Mouse (Mus musculus): Measurements from ENCODE around the gene 1700001O22Rik.

The 1700001O22Rik gene

DNA sequence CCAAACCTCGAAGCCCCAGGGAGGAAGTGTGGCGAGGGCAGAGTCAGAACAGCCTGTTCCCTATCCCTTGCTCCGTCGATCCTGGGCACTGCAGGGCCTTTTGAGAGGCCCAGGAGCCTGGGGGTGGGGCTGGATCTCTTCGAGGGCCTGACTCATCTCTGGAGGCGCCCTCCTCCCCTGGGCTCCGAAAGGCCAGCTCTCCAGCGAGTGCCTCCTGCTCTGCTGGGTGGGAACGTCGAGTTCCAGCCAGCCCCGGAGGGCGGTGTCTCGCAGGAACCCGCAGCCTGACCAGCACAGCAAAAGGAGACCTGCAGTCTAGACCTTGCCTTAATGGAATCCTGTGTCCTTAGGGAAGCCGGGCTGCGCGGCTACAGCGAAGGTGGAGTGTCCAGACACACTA lies 50.2 kb downstream of the 1700001O22Rik start:
- DNase-seq (ENCODE audit: low read depth) = no peak

DNA sequence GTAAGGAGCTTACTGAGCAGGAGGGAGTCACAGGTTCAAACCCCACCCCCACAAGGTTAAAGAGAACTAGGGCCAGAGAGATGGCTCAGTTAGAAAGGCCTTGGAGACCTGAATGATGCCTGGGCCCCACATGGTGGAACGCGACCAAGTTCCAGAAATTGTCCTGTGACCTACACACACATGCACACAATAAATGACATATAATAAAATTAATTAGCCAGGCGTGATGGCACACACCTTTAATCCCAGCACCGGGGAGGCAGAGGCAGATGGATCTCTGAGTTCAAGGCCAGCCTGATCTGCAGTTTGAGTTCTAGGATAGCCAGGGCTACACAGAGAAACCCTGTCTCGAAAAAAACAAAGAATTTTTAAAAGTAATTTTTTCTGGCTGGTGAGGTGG lies 51.0 kb downstream of the 1700001O22Rik start:
- no peak for DNase-seq (ENCODE audit: low read depth)

DNA sequence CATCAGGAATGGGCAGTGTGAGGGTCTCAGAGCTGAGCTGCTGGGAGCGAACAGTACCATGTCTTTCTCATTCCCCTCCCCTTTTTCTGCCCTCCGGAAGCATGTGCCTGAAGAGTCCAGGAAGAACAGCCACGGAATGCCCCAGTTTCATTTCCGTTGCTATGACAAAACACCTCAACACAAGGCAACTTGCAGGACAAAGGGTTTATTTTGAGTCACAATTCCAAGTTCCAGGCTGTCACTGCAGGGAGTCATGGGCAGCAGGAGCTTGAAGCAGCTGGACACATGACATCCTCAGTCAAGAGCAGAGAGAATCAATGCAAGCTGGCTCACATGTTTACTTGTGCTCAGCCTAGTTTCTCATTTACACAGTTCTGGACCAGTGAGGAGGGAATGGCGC lies 53.4 kb downstream of the 1700001O22Rik start:
- no peak for DNase-seq (ENCODE audit: low read depth)

DNA sequence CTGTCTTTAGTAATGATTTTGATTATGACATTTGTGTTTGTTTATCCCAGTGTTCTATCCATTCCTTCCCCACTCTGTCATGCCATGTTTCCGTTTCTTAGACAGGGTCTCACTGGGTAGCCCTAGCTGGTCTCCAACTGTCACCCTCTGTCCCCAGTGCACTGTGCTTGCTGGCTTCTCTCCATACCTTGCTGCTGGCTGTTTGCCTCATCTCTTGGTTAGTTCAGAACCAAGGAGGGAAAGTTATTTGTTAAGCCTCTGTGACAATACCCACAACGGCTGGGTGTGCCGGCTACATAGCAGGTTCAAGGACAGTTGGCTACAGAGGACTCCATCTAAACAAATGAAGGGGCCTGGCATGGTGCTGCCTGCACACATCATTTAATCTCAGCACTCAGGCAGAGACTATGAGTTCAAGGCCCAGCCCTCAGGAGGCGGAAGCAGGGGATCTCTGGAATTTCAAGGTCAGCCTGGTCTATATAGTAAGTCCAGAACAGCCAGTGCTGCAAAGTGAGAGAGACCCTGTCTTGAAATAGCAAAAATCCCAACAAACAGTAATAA lies 55.8 kb downstream of the 1700001O22Rik start:
- no peak for DNase-seq (ENCODE audit: low read depth)

Measured in c-Kit-positive CD71-positive TER-119-negative erythroid progenitor cells, embryonic 14.5 days (primary cell).